Mouse (Mus musculus): ENCODE measurements at regions not wholly inside any gene's neighbourhood (a gene's known extent, or its start where the extent isn't known, plus 50 kb on each side); places are given as distances from the start of the nearest gene placed in this dataset.
A peak's percentile ranks its signal among the peaks of the same experiment; 100 is the strongest.

DNA sequence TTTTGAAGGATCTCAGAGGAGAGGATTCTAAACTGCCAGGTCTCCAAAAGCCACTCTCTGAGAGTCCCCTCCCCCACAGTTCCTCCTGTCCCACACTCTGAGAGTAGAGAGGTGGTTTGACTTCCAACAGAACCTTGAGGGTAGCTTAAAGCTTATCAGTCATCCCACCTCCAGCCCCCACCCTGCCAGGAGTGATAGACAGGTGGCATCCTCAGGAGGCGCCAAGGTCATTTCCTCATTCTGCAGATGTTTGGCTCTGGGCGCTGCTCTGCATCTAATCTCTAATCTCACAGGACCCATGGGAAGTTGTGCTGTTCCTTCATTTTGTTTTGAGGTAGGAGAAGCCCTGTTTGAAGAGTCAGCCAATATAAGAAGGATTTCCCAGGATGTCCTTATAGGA, 96.2 kb downstream of the Hes1 start:
- no peak for DNase-seq

DNA sequence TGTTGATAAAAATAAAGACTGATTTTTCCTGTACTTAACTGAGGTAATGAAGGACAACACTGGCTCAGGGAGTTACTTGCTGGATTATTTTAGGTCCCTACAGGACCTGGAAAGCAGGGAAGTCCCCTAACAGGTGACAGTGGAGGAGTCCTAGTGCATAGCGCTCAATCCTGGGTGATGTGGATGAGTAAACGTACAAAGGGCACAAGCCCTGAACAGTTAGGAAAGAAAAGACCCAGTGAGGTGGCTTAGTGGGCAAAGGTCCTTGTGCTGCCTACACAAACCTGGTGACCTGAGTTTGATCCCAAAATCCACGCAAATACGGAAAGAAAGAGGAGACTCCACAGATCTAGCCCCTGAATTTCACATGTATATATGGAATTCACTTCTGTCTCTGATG, 99.1 kb downstream of the Hes1 start:
- no peak for DNase-seq

DNA sequence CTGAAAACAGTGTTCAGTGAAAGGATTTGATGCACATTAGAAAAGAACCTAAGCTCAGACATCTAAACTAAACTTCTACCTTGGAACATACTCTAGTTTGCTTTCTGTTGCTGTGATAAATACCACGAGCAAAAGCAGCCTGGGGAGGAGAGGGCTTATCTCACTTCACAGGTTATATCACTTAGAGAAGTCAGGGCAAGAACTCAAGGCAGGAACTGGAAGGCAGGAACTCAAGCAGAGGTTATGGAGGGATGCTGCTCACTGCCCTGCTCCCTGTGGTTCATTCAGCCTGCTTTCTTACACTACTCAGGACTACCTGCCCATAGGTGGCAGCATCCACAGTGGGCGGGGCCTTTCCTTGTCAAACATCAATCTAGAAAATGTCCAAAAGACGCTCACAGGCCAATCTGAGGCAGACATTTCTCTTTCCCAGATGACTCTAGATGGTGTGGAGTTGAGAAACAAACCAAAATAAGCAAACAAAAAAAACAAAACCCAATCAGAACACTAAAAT, 101.5 kb downstream of the Hes1 start:
- no peak for DNase-seq

DNA sequence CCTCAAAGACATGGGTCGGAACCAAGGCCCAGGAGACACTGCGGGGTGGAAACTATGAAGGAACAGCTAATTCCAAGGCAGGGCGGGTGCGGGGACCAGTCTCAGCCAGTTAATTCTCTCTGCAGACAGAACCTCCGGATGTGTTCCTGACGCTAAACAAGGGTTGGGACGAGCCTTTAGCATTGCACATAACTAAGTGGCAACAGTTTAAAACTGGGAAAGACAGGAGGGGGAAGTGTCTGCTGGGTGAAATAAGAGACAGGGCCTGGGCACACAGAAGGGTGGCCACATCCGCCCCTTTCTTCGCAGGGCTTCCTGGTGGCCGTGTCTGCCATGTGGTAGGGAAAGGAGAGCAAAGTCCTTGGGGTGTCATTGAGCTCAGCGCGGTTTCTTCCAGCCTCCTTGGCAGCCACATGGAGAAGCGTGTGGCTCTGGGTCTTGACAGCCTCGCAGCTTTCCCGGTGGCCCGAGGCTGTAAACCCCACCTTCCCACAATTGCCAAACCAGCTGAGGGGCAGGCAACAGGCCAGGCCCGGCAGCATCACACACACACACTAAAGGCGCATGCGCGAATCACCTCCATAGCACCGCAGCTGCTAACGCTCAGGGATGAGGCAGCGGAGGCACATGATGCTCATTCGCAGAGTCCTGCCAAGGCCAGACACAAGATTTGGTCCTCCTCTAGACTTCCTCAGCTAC, 95.8 kb downstream of the Cpn2 start:
- DNase-seq: peak; percentile 32 to 38

DNA sequence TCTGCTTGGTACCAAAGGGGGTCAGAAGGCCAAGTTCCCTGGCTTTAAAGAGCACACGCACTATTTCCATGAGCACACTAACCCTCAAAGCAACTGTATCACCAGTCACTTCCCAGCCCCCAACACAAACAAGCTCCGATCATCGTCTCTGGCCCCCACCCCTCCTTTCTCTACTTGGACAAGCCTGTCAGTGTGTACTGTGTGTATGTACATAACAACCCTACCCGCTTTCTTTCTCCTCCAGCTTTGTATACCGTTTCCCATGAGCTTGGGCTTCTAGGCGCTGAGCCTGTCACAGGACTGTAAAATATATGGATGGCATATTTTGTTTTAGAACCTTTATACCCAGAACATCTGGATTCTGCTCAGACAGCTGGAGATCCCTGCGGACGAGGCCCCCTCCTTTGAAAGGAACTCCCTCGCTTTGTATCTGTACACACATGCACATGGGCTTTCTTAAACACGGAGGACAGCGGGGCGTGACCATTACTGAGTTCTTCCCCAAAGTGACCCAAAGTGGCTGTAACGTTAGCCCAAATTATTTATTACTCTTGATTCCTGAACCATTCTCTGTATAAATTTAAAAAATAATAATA, 95.1 kb downstream of the Cpn2 start:
- DNase-seq: no peak

DNA sequence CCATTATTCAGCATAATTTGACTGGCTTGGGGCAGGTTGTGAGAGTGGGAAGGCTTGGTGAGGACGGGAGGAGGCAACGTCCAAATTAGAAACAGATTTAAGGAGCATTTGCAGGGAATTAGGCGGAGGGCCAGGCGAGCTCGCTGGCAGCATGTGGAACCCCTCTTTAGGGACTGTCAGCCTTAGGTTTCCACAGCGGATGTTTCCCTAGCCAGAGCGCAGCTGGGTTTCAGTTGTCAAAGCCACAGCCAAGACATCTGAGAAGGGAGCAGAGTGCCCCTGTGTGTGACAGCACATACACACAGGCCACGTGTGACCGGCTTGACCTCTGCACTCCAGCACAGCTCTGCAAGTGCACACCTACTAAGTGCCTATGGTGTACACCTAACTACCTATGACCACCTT, 94.5 kb downstream of the Cpn2 start:
- peak in 1 of 2 experiments; percentile 35 for DNase-seq

DNA sequence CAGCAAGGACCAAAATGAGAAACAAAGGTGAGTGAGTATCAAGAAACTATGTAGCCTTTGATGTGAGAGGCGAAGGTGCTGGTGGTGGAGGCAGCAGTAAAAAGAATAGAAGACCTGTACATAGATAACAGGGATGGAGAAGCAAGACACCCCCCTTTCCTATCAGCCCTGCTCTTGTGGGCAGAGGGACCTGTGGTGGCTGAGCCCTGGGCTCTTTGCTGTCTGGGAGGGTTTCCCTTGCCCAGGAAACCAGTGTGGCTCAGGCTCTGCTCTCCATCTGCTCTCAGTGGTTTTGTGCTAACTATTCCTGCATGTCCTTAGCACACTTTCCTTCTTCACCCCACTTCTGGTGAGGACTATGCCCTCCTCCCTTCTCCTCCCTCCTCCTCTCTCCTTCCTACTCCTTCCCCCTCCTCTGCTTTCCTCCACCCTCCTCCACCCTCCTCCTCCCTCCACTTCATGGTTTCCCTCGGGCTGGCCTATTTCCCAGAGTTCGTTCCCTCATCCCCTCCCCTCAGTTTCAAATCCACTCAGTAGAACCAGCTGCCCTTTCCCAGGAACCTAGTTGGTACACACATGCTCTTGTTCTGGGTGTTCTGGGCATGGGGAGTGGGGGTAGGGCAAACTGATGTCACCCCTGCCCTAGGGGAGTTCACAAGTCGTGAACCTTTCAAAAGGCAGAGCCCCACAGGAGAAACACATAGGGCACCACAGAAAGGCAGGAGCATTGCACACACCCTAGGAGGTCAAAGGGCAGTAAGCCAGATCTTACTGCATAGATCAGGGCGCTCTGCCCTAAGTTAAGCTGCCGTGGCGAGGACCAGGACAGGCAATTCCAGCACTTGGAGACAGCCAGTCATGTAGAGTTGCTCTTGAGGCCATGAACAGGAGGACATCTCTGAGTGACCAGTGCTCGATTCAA, 93.1 kb downstream of the Cpn2 start:
- DNase-seq: no peak

DNA sequence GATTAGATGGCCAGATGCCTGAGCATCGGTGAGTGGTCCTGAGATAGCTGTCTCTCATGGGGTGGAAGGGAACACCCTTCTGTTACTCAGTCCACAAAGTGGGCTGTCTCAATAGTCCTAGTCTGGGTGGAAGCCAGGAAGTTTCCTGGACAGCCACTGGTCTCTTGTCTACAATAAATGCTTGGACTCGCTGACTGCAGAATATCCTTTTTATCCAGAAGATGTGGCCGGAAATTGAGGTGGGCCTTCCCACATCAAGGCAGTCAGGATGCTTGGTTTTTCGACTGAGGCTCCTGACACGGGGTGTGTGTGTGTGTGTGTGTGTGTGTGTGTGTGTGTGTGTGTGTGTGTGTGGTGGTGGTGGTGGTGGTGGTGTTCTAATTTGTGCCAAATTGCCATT, 91.0 kb downstream of the Cpn2 start:
- DNase-seq: no peak

DNA sequence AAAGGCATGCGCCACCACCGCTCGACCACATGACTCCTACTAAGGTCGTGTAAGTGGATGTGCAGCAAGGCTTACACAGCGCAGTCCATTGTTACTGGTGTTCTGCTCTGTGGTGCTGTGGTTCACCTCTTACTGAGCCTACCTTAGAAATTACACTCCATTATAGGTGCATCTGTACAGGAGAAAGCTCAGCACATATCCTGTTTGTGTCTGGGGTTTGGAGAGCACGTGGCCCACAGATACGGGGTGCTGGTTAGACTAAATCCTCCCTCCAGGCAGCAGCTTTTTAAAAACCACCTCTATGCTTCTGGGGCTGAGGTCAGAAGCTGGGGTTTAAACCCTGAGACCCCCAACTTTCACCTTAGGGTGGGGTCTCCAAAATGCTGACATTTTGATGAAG, 89.5 kb downstream of the Cpn2 start:
- no peak for DNase-seq

DNA sequence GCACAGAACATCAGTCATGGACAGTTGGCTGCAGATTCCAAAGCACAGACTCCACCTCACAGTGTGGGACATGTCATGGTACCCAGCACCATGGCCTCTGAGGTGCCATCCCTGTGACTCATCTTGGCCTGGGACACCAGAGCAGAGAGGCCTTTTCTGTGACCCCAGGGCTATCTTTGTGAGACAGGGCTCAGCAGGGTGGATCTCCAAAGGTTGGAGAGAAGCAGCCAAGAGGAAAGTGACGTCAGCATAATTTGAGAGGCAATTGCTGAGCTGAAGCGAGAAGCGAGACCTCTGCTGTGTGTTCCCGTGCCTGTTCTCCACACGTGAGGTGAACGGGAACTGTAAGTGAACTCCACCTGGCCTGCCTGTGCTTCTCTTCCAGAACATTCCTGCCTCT, 88.7 kb downstream of the Cpn2 start:
- no peak for DNase-seq

DNA sequence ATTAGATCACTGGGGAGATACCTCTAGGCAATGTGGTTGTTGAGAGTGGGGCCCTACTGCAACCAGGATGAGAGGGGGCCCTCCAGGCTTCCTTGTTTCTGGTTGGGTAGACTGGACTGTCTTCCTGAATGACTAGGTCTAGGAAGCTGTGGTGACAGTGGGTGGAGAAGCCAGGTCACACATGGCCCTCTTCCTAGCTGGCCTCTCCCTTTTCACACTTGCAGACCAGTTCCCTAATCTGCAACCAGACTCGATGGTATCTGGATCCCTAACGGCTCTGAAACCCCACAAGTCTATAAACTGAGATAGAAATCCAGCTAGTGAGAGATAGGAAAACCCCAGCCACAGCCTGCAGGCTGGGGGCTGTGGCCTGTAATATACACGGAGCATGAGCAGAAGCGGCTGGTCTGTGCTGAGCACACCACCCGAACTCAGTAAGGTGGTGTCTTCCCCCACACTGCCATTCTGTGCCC, 87.8 kb downstream of the Cpn2 start:
- DNase-seq: no peak

DNA sequence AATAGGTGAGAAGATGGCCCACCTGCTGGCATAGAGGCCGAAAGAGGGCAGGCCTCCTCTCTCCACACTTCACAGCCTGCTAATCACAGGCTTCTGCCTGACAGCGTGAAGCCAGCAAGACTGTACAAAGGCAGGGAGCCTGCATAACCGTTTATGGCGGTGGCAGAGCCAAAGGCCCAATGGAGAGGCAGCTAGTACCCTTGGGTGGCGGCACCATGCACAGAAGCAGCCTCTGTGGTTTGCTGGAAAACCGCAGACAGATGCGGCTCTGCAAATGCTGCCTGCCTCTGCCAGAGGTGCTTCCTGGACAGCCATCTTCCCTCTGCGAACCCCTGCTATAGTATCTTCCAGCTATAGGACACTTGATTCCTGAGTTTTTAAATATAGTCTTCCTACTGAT, 86.2 kb downstream of the Cpn2 start:
- no peak for DNase-seq

DNA sequence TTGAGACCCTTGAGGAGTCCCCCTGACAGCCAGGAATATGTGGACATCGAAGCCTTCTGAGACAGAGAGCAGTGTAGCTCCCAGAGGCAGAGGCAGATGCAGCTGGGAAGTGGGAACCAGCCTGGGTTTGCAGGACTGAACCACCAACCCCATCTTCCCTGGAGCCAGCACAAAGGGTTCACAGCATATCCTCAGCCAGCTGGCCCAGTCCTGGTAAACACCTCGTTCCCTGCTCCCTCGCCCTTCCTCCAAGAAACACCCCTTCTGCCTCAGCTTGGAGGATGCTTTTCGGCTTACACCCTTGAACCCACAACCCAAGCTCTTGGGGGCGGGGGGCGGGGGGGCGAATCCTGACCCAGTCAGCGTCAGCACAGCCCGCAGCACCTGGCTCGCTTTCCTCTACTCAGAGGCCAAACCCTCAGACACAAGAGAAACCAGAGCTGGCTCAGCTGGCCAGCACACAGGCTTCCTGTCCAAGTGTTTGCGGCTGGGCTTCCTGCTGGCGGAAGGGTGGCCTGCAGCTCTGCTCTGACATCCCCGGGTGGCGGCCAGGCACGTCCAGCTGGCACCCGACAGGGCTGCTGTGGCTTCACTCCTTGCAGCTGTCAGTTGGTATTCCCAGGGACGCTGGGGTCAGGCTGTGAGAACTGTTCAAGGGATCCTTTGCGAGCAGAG, 82.6 kb downstream of the Cpn2 start:
- peak; percentile 59 to 67 for DNase-seq

DNA sequence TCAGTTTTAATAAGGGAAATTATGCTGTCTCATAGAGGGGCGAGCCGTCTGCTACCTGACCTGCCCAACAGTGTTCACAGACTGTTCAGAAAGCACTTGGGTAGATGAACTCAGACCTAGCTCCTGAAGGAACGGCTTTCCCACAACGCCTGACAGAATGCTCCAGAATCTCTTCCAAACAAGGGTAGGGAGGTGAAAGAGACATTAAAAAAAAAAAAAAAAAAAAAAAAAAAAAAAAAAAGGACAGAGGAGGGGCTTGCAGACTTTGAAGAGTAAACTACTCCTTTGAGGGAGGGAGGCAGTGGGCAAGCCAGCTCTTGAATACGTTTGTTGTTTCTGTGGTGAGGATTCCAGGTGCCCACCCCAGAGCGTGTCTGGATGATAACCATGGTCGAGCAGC, 81.6 kb downstream of the Cpn2 start:
- no peak for DNase-seq

DNA sequence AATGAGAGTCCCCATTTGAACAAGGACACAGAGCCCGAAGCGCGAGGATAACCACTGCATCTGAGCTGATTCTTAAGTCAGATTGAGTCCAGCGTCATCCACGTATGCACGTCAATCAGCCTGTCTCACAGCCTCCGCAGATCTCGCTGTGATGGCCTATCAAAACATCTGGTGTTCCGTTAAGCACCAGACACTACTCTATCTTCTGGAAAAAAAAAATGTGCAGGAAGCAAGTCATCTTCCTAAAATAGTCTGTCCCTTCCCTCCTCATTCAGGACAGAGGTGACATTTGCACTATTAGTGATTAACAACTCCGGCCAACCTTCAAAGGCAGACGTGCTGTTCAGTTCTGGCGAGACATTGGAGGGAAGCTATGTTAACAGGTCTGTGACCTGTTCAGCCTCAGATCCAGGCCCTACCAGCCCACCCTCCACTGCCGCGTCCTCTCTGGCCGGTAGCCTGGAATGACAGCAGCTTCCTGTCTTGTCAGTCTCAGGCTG, 81.0 kb downstream of the Cpn2 start:
- DNase-seq: no peak

DNA sequence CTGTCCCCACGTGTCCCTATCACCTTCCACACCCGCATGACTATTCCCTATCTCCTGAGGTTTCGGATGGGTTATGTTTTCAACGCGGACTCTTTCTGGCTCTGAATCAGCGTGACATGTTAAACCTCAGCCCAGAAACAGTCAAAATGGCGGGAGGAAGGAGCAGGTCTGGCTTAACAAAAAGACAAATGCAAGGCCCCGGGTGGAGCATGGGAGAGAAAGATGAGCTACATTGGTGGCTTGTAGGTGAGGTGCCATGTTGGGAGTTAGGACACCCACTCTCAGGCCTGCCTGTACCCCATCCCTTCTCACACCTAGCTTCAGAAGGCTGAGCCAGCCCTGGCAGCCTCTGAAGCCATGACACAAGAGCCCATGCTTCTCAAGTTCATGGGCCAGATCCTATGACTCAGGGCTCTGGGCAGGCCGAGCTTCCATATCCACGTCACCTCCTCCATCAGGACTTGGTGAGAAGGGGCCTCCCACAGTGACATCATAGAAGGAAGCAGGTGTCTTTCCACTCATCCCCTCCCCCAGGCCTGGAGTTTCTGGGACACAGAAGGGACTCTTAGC, 80.5 kb downstream of the Cpn2 start:
- no peak for DNase-seq

DNA sequence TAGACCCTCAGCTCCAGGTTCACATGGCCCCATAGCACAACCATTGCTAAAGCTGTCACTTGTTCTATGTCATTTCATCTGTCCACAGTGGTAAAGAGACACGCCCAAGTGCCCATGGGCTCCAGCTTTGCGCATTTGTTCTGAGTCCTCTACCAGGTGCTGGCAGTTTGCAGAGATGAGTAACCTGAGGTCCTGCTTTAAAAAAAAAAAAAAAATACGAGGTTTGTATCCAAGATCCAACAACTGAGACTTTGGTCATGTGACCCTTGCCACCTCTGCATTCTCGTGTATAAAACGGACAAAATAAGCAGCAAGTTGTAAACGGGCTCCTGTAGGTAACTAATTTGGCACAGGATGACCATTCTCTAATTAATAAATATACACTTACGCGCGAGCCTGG, 79.9 kb downstream of the Cpn2 start:
- DNase-seq: no peak

DNA sequence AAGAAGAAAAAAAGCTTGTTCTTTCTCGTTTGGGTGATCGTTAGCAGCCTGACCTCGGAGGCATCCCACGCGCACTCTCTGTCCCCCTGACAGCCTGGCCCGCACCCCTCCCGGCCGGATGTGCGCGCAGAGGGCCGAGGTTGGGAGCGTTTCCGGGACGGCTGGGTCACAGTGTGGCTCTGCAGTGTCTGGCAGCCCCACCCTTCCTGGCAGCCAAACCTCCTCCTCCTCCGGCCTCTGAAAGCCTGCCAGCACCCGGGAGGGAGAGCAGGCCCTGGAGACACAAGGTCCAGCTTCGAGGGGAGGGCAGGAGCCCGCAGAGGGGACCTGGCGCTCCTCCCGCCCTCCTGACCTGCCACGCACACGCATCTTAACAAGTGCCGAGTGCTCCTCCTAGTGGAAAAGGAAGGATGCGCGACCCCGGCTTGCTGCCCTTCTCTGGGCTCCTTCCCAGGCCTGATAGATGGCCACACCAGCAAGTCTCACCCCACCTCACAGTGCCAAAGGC, 79.3 kb downstream of the Cpn2 start:
- peak; percentile 85 to 86 for DNase-seq

DNA sequence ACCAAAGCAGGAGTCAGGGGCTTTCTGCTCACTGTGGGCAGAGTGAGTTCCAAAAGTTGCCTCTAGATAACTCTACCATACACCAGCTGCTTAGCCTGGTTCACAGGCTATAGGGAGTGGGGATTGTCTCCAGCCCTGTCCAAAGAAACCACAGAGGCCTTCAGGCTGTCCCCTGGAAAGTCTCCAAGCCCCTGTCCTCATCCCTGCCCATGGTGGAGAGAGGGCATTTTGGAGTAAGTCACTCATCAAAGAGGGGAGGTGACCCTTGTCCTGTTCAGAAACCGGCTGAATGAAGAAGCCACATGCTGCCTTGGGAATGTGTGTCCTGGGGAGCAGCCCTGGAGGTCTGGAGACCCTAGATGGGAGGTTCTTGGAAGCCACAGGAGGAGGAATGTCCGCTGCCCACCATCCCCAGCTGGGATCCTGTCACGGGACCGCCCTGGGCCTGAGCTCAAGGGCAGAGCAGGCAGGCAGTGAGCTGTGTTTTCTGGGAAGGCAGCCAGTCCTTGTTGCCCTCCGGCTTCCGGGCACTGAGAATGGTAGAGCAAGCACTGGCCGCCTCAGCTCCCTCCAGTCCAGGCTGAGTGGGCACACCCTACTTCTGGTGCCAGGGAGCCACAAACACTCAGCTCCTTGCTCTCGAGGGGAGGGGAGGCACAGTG, 78.4 kb downstream of the Cpn2 start:
- DNase-seq: peak; percentile 64 to 73

DNA sequence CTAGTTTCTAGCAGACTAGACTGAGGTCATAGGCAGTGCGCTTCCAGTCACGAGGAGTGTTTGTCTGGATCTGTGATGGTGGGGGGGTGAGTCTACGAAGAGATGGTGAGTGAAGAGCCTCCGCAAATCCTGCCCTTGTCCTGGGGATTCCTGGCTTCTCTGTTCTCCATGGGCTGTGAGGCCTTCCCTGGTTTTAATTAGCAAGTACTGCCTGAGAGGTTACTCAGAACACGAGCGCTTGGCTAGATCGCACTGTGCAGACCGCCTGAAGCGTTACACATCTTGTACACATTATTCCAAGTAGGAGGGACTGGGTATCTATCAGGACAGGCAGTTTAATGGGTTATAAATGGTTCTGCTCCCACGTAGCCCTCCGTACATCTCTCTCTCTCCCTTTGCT, 76.9 kb downstream of the Cpn2 start:
- DNase-seq: no peak

DNA sequence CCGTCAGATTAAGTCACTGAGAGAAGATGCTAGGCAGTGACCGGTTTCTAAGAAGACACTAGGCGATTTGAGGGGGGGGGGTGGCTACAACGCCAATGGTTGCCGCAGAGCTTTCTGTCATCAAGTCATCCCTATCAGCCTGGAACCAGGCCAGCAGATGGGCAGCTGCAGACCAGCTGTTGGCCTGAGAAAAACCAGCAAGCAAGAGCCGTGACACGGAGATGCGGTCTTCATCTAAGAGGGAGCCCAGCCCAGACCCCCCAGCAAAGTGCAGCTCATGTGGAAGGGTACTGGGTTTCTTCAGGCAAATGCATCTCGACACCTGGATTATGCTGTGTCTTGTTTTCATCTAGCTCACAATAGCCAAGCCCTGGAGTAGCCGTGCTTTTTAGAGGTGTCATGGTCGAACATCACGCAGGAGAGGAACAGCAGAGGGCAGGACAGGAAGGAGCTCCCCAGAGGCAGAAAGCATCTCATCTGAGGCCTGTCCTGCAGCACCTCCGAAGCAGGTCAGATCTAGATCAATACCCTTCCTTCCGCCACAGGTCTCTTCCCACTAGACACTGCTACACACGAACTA, 76.3 kb downstream of the Cpn2 start:
- no peak for DNase-seq

Data from layer of hippocampus, postnatal 36 days (tissue).